Mouse (Mus musculus) thymus, postnatal 36 days (tissue): ENCODE results near the gene Taf10.

Experiments used
- DNase-seq, 2 experiments: peaks; one replicate each; pipeline ENCODE4 v3.0.0; 2022; ENCODE audit warnings: mixed read lengths in 2 of 2

Taf10 gene

DNA sequence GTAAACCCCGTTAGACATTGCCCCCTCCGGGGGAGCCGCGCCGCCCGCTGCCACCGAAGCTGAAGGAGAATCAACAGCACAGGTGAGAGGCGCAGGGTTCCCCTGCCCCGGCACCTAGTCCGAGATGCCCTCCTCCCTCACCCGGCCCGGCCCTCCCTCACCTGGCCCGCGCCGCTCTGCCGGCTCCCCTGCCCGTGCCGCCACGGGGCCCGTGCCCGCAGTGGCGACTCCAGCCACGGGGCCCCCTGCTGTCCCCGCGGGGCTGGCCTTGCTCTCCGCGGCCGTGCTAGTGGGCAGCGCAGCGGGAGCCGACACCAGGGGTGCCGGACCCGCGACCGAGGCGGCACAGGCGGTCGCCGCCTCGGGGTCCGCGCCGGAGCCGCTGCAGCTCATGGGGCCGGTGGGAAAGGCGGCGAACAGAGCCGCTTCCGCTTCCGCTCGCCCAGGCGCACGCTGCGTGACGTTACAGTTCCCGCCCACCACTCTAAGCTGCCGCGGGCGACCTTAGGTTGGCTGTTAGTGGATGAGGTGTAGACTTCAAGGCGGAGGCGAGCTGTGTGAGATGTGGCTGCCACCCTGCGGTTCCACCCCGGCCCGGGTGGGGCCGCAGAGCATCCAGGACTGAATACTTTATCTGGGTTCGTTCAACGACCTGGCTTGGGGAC lies at the start of gene Taf10:
Gene Taf10 (minus strand): TSS at position 436 of the 665 bp plus-strand sequence.
- DNase-seq: peak; percentile 88 to 92

- DNase-seq: no peak
Measured at GRCm38 (mm10) chr7:105793701-105794100, 49.5 kb upstream of the Taf10 start.

- no peak for DNase-seq
Measured at GRCm38 (mm10) chr7:105791147-105791546, 47.0 kb upstream of the Taf10 start.

- peak in 1 of 2 experiments; percentile 26 for DNase-seq
Measured at GRCm38 (mm10) chr7:105787285-105788140, 43.4 kb upstream of the Taf10 start, which contains the start of gene Dchs1. TSS of gene Dchs1 (minus strand) at chr7:105787654.

DNA sequence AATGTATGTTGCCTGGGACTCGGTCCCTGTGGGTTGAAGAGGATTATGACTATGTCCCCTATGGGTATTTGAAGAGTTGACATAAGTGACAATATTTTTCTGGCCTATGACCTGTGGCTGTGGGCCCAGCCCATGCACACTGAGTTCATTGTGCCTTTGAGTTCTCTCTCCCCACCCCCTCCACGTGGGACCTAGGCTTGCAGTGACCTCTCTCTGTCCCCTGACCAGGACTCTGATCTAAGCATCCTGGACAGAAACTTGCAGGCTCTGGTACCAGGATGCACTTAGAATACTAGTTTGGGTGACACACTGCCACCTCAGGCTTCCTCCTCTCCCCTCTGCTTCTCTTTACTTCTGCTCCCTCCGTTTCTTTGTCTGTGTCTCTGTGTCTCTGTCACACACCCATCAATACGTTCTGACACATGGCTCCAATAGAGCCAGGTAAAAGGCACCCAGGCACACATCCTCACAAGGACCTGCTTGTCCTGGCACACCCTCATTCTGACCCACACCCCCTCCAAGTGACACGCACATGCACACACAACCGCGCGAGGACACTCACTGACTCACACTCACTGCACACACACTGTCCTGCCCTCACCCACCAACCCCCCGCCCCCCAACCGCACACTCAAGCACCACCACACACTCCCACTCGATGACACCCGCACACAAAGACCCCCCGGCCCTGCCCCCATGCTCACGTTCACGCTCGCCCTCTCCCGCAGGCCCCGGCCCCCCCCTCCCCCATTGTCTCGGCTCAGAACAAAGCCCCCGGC lies 42.5 kb upstream of the Taf10 start:
- no peak for DNase-seq

GRCm38 (mm10) chr7:105784556-105784955 lies 40.4 kb upstream of the Taf10 start:
- no peak for DNase-seq

GRCm38 (mm10) chr7:105783861-105784260 lies 39.7 kb upstream of the Taf10 start:
- DNase-seq: no peak

DNA sequence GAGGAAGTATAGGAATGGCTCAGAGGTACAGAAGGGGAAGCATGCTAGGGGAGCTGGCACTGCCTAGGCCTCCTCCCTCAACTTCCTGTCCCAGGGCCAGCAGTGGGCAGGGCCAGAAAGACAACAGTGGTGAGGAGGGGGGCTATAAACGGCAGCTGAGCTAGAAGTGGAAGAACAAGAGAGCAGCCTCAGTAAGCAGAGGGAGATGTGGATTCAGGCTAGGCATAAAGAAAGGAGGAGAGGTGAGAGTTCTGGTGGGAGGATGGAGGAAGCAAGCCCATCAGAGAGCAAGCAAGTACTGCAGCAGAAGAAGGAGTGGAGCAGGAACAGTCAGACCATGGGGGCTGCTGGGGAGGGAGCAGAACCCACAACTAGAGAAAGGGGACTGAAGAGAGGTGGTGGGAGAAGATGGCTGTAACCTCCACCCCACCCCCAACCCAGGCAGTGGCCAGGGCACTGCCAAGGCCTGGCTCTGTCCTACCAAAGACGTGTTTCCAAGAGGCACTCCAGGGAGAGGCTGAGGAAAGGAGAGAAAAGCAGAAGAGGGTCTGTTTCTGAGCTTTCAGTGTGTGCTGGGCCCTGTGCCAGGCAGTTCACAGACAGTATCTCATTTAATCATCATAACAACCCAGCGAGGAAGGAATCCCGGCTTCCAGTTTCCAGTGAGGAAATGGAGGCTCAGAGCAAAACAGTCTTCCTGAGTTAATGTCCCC lies 34.5 kb upstream of the Taf10 start:
- DNase-seq: peak; percentile 52 to 64

DNA sequence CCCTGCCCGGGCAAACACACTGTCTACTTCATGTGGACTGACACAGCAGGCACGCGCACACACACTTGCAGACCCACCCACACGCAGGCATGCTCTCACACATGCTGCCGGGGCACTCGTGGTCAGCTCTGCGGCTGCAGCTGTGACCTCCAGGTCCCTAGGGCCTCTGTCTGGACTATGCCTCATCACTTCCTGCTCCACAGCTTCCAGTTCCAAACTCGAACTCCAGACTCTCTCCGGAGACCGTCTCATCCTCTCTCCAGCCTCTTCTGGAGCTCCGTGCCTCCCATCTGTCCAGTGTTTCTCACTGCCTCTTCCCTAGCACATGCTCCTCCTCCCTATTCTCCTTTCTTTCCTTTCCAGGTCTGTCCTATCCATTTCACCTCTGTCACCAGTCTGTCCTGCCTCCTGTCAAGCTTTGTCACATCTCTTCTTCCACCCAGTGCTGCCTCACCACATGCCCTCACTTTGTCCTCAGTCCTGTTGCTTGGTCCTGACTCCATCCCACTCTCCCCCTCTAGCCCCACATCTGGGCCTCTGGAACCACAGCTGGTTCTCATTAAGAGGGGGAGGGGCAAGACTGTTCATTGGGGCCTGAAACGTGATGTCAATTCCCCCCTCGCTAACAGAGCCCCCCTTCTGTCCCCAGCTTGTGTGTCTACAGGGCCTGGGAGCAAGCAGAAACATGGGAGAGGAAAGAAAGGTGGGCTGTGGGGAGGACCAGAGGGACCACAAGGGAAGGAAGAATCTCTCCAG lies 33.8 kb upstream of the Taf10 start:
- no peak for DNase-seq

- no peak for DNase-seq
Measured at GRCm38 (mm10) chr7:105777316-105777715, 33.2 kb upstream of the Taf10 start.

GRCm38 (mm10) chr7:105776026-105776425 lies 31.9 kb upstream of the Taf10 start:
- DNase-seq: no peak

- no peak for DNase-seq
Measured at GRCm38 (mm10) chr7:105774661-105775060, 30.5 kb upstream of the Taf10 start.

- no peak for DNase-seq
Measured at GRCm38 (mm10) chr7:105773041-105773440, 28.9 kb upstream of the Taf10 start.

DNA sequence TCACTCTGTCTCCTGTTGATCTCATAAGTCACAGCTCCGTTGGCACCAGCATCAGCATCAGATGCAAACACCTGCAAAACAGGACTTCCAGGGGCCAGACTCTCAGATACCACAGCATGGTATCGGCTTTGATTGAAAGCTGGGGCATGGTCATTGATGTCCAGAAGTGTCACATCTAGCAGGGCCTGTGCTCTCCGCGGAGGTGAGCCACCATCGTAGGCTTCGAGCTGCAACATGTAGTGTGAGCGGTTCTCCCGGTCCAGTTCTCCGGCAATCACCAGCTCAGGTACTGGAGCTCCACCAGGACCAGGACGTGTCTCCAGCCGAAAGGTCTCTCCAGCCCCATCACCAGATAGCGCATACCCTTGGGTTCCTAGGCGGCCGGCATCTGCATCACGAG lies 28.2 kb upstream of the Taf10 start:
- no peak for DNase-seq

DNA sequence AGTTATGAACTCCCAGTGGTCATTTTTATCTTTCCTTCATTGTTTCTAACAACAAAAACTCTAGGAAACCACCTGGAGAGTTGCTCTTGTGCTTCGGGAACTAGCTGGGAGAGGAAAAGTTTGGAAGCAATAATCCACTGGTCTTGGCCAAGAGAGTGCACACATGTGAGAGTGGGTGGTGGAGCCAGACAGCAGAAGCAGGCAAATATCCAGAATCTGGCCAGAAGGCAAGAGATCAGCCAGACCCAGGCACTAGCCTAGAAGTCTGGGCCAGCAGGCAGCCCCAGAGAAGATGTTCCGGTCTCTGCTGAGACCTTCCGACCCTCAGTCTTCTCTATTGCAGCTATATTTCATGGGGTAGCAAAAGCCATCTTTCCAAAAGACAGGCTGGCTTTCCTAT lies 25.8 kb upstream of the Taf10 start:
- no peak for DNase-seq

DNA sequence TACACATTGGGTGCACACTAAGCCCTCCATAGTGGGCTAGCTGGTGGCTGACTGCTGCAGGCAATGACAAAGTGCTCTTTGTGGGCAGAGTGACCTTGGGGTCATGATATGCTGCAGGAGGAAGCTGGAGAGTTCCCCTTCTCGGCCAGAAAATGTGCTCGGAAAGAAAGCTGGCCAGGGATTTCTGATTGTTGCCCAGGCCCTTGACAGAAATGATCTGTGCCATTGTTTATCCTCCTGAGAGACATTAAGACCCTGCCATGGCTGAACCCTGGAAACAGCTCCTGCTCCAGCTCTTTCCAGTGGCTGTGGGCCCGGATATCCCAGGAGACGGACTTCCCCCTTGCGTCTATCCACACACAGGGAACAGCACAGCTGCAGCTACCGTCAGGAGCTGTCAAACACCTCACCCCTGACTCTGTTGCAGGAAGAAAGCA lies 23.6 kb upstream of the Taf10 start:
- DNase-seq: no peak

DNA sequence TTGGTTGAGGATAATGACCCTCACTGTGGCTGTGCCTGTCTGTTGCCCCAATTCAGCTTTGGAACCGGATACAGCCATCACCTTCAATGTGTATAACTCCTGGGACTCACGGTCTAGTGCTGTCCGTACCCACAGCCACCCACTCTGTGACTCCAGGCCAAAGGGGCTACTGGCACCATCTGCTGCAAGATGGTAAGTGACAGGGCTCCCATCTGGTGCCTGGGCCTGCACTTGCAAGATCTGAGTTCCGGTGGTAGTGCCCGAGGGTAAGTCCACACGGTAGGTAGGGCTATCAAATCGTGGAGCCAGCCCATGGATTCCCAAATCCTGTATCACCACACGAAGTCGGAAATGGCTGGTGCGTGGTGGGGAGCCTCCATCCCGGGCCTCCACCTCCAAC lies 20.2 kb upstream of the Taf10 start:
- no peak for DNase-seq

GRCm38 (mm10) chr7:105762517-105763270 lies 18.5 kb upstream of the Taf10 start:
- DNase-seq: no peak

DNA sequence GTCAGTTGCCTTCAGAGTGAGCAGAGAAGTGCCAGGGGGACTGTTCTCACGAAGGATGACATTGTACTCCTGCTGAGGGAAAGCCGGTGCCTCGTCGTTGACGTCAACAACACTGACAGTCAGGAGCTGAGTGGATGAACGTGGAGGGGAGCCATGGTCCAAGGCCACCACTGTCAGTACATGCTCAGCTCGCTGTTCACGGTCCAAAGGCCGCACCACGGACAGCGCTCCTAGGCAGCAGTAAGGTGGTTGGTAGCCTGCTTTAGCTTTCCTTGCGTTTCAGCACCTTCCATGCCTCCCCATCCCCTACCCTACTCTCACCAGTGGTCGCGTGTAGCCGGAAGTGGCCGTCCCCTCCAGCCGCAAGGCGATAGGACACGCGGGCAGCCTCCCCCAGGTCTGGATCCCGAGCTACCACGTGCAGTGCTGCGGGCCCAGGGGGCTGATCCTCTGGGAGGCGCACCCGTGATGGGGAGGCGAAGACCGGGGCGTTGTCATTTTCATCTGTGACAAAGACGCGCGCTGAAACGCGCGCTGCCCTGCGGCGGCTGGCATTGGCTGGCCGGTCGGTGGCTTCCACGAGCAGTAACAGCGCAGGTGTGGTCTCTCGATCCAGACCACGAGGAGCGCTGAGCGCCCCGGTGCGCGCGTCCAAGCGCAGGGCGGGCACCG lies 17.8 kb upstream of the Taf10 start:
- DNase-seq: no peak

DNA sequence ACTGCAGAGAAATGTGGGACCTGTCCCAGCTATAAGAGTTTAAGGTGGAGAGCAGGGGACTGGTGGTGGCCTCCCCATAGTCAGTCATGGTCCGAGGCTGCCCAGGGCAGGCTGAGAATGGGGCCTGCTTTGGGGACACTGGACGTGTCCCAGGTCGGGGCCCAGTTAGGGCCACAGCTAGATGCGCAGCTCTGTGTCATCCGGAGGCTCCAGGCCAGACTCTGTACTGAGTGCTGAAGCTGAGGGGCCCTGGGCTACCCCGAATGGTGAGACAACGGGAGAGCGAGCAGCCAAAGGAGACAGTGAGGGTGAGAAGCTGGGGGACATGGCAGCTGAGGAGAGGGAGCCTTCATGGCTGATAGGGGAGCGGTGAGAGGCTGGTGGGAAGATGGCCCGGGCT lies 9.1 kb upstream of the Taf10 start:
- DNase-seq: no peak

- no peak for DNase-seq
Measured at GRCm38 (mm10) chr7:105752716-105753115, 8.6 kb upstream of the Taf10 start.
